Mouse (Mus musculus) C2C12 (cell line): ENCODE measurements around the gene Gse1.

Experiments used
- CEBPB ChIP-seq: IDR thresholded peaks from one replicate; pipeline ENCODE4 v1.6.1; 2011; ENCODE audit warnings: low read depth, mild to moderate bottlenecking, control low read depth, moderate library complexity
- CTCF ChIP-seq: IDR thresholded peaks from one replicate; pipeline ENCODE4 v1.5.1; 2011; ENCODE audit not compliant: control insufficient read depth, insufficient read depth, insufficient read length
- MYOD1 ChIP-seq: IDR thresholded peaks from one replicate; pipeline ENCODE4 v1.6.1; 2011; ENCODE audit warnings: low read depth; ENCODE audit not compliant: control insufficient read depth, insufficient read length
- USF1 ChIP-seq: IDR thresholded peaks from one replicate; pipeline ENCODE4 v1.6.1; 2011; ENCODE audit warnings: low read depth, mild to moderate bottlenecking, control low read depth, moderate library complexity

DNA sequence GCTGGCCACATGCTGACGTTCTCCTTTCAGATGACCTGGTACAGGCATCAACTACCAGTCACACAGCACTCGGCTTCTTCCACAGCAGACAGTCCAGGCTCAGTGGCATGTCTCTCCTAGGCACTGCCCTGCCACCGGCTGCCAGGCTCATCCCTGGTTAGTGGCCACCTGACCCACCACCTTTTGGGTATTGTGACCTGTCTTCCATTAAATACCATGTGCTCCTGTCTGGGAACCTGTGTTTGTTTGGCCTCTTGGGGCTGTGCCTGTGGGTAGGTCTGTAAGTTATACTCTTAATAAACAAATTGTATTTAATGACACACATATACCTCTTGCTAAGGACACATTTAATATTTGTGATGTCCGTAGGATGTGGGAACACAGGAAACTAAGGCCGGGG, 142.9 kb downstream of the Gse1 start:
- TF ChIP-seq CTCF (no peak), USF1 (no peak), MYOD1 (no peak), CEBPB (no peak)
